Mouse (Mus musculus): ENCODE results near the gene Phlda3. TPM values are rescaled to one million over a fixed set of nuclear protein-coding genes. Genes with fewer than 3 reads are reported as not detected.

Phlda3 gene
- polyA plus RNA-seq, 1 experiment = 62.1 TPM

GRCm38 (mm10) chr1:135755287-135755686 is 10.6 kb upstream of the Phlda3 start:
- no peaks in the 10 kb centered on the region for H3K4me1 ChIP-seq (replicated peaks; ENCODE audit: control insufficient read depth, insufficient read depth, low read length)
- H3K27me3 ChIP-seq (ENCODE audit: control insufficient read depth, insufficient read depth, low read length) = no peaks in the 10 kb centered on the region
- no peak overlapping the region for H3K4me3 ChIP-seq (ENCODE audit: control insufficient read depth, insufficient read depth, low read length)
- DNase-seq = no peak
- WGBS = 92% methylated on average over 9 of the region's 9 CpGs
- TF ChIP-seq POLR2A (IDR thresholded peaks at IDR 0.05; ENCODE audit: control insufficient read depth, extremely low read depth, insufficient read depth, low read length, poor library complexity) (no peak), CTCF (IDR thresholded peaks at IDR 0.05; ENCODE audit: borderline replicate concordance, control insufficient read depth, extremely low read depth, insufficient read depth, low read length, poor library complexity) (no peak)
- H3K27ac ChIP-seq (ENCODE audit: control insufficient read depth, insufficient read depth, low read length) = no peak overlapping the region
- H3K36me3 ChIP-seq (ENCODE audit: control insufficient read depth, insufficient read depth, low read length) = peaks cover 16% of the 10 kb centered on the region

GRCm38 (mm10) chr1:135755913-135756312 is 10.0 kb upstream of the Phlda3 start:
- no peak for DNase-seq
- 80% methylated on average over 3 of the region's 3 CpGs for WGBS
- Histone ChIP-seq H3K4me3 (ENCODE audit: control insufficient read depth, insufficient read depth, low read length) (no peak overlapping the region), H3K36me3 (ENCODE audit: control insufficient read depth, insufficient read depth, low read length) (peaks cover 11% of the 10 kb centered on the region), H3K27ac (ENCODE audit: control insufficient read depth, insufficient read depth, low read length) (no peak overlapping the region), H3K4me1 (replicated peaks; ENCODE audit: control insufficient read depth, insufficient read depth, low read length) (no peaks in the 10 kb centered on the region), H3K27me3 (ENCODE audit: control insufficient read depth, insufficient read depth, low read length) (no peaks in the 10 kb centered on the region)
- TF ChIP-seq CTCF (IDR thresholded peaks at IDR 0.05; ENCODE audit: borderline replicate concordance, control insufficient read depth, extremely low read depth, insufficient read depth, low read length, poor library complexity) = no peak
- no peak for TF ChIP-seq POLR2A (IDR thresholded peaks at IDR 0.05; ENCODE audit: control insufficient read depth, extremely low read depth, insufficient read depth, low read length, poor library complexity)

GRCm38 (mm10) chr1:135757287-135757686 is 8.6 kb upstream of the Phlda3 start:
- no peak for TF ChIP-seq POLR2A (IDR thresholded peaks at IDR 0.05; ENCODE audit: control insufficient read depth, extremely low read depth, insufficient read depth, low read length, poor library complexity)
- TF ChIP-seq CTCF (IDR thresholded peaks at IDR 0.05; ENCODE audit: borderline replicate concordance, control insufficient read depth, extremely low read depth, insufficient read depth, low read length, poor library complexity) = no peak
- WGBS = 91% methylated on average over 8 of the region's 8 CpGs
- DNase-seq = no peak
- H3K36me3 ChIP-seq (ENCODE audit: control insufficient read depth, insufficient read depth, low read length) = no peaks in the 10 kb centered on the region; the same call in 1 of the 2 replicates
- no peak overlapping the region for H3K4me3 ChIP-seq (ENCODE audit: control insufficient read depth, insufficient read depth, low read length)
- H3K27ac ChIP-seq (ENCODE audit: control insufficient read depth, insufficient read depth, low read length) = no peak overlapping the region
- no peaks in the 10 kb centered on the region for H3K4me1 ChIP-seq (replicated peaks; ENCODE audit: control insufficient read depth, insufficient read depth, low read length)
- no peaks in the 10 kb centered on the region for H3K27me3 ChIP-seq (ENCODE audit: control insufficient read depth, insufficient read depth, low read length)

GRCm38 (mm10) chr1:135759685-135760084 is 6.2 kb upstream of the Phlda3 start:
- no peak for DNase-seq
- H3K4me1 ChIP-seq (replicated peaks; ENCODE audit: control insufficient read depth, insufficient read depth, low read length) = no peaks in the 10 kb centered on the region
- WGBS = 90% methylated on average over 4 of the region's 4 CpGs
- H3K4me3 ChIP-seq (ENCODE audit: control insufficient read depth, insufficient read depth, low read length) = no peak overlapping the region
- H3K27ac ChIP-seq (ENCODE audit: control insufficient read depth, insufficient read depth, low read length) = no peak overlapping the region
- no peaks in the 10 kb centered on the region for H3K36me3 ChIP-seq (ENCODE audit: control insufficient read depth, insufficient read depth, low read length)
- TF ChIP-seq CTCF (IDR thresholded peaks at IDR 0.05; ENCODE audit: borderline replicate concordance, control insufficient read depth, extremely low read depth, insufficient read depth, low read length, poor library complexity) = no peak
- TF ChIP-seq POLR2A (IDR thresholded peaks at IDR 0.05; ENCODE audit: control insufficient read depth, extremely low read depth, insufficient read depth, low read length, poor library complexity) = no peak
- no peaks in the 10 kb centered on the region for H3K27me3 ChIP-seq (ENCODE audit: control insufficient read depth, insufficient read depth, low read length)

- WGBS = 83% methylated on average over 8 of the region's 8 CpGs
- H3K4me3 ChIP-seq (ENCODE audit: control insufficient read depth, insufficient read depth, low read length) = no peak overlapping the region
- no peak overlapping the region for H3K27ac ChIP-seq (ENCODE audit: control insufficient read depth, insufficient read depth, low read length)
- H3K36me3 ChIP-seq (ENCODE audit: control insufficient read depth, insufficient read depth, low read length) = no peaks in the 10 kb centered on the region
- H3K4me1 ChIP-seq (replicated peaks; ENCODE audit: control insufficient read depth, insufficient read depth, low read length) = no peaks in the 10 kb centered on the region
- TF ChIP-seq POLR2A (IDR thresholded peaks at IDR 0.05; ENCODE audit: control insufficient read depth, extremely low read depth, insufficient read depth, low read length, poor library complexity) (no peak), CTCF (IDR thresholded peaks at IDR 0.05; ENCODE audit: borderline replicate concordance, control insufficient read depth, extremely low read depth, insufficient read depth, low read length, poor library complexity) (no peak)
- H3K27me3 ChIP-seq (ENCODE audit: control insufficient read depth, insufficient read depth, low read length) = no peaks in the 10 kb centered on the region
- DNase-seq = no peak
These were observed 5.7 kb upstream of the Phlda3 start for GRCm38 (mm10) chr1:135760216-135760615.

GRCm38 (mm10) chr1:135761728-135762127 is 4.2 kb upstream of the Phlda3 start:
- TF ChIP-seq CTCF (IDR thresholded peaks at IDR 0.05; ENCODE audit: borderline replicate concordance, control insufficient read depth, extremely low read depth, insufficient read depth, low read length, poor library complexity) = no peak
- no peak for TF ChIP-seq POLR2A (IDR thresholded peaks at IDR 0.05; ENCODE audit: control insufficient read depth, extremely low read depth, insufficient read depth, low read length, poor library complexity)
- H3K36me3 ChIP-seq (ENCODE audit: control insufficient read depth, insufficient read depth, low read length) = no peaks in the 10 kb centered on the region

More at GRCm38 (mm10) chr1:135761728-135762127, 4.2 kb upstream of the Phlda3 start:
- H3K27ac ChIP-seq (ENCODE audit: control insufficient read depth, insufficient read depth, low read length) = no peak overlapping the region
- H3K27me3 ChIP-seq (ENCODE audit: control insufficient read depth, insufficient read depth, low read length) = no peaks in the 10 kb centered on the region
- WGBS = 93% methylated on average over 5 of the region's 5 CpGs
- peaks cover 9% of the 10 kb centered on the region for H3K4me1 ChIP-seq (replicated peaks; ENCODE audit: control insufficient read depth, insufficient read depth, low read length)
- no peak for DNase-seq
- no peak overlapping the region for H3K4me3 ChIP-seq (ENCODE audit: control insufficient read depth, insufficient read depth, low read length)
